Mouse (Mus musculus) lung, embryonic 14.5 days (tissue): ENCODE measurements around the gene Tuba8. TPM values are rescaled to one million over a fixed set of nuclear protein-coding genes. Genes with fewer than 3 reads are reported as not detected.

Experiments used
- ATAC-seq: fragments of 200-750 bp; cut with Nextera tagmentation; 2 replicates; pipeline ENCODE4 v1.8.0; 2017; ENCODE audit warnings: mild to moderate bottlenecking, moderate TSS enrichment, moderate library complexity; ENCODE audit not compliant: insufficient read depth
- DNase-seq: peaks from one replicate; pipeline ENCODE4 v3.0.0-alpha.2; 2015
- H3K27ac ChIP-seq: fragments of 300-500 bp; sonication (generic); 2 replicates; pipeline ENCODE4 v1.5.1; 2014; ENCODE audit warnings: low read depth, mild to moderate bottlenecking, moderate library complexity
- H3K27me3 ChIP-seq: fragments of 300-500 bp; sonication (generic); 2 replicates; pipeline ENCODE4 v1.6.1; 2014; ENCODE audit warnings: low read length, control low read depth; ENCODE audit not compliant: insufficient read depth
- H3K36me3 ChIP-seq: fragments of 300-500 bp; sonication (generic); 2 replicates; pipeline ENCODE4 v1.6.1; 2014; ENCODE audit warnings: control low read depth; ENCODE audit not compliant: insufficient read depth
- H3K4me1 ChIP-seq: fragments of 300-500 bp; sonication (generic); 2 replicates; pipeline ENCODE4 v1.6.1; 2014; ENCODE audit warnings: antibody characterized with exemption, control low read depth; ENCODE audit not compliant: insufficient read depth
- H3K4me2 ChIP-seq: fragments of 300-500 bp; sonication (generic); 2 replicates; pipeline ENCODE4 v1.6.1; 2014; ENCODE audit warnings: mild to moderate bottlenecking
- H3K4me3 ChIP-seq: fragments of 300-500 bp; sonication (generic); 2 replicates; pipeline ENCODE4 v1.5.1; 2014; ENCODE audit warnings: low read depth, low read length
- H3K9ac ChIP-seq: fragments of 300-500 bp; sonication (generic); 2 replicates; pipeline ENCODE4 v1.6.1; 2014
- H3K9me3 ChIP-seq: fragments of 300-500 bp; sonication (generic); 2 replicates; pipeline ENCODE4 v1.6.1; 2016; ENCODE audit warnings: low read depth, low read length, control low read depth
- CTCF ChIP-seq: IDR thresholded peaks from 2 replicates; pipeline ENCODE4 v1.5.1; 2016; ENCODE audit warnings: antibody characterized with exemption, low read depth
- WGBS: fragments of 180-500 bp; shearing (Covaris S2); extraction: QIAGEN DNeasy Blood & Tissue Kit; methylation state at CpG from one replicate; pipeline ENCODE4 v1.1.7; 2014; 5-methylcytosine and 5-hydroxymethylcytosine counted together
- polyA plus RNA-seq: library from polyadenylated mRNA; unstranded; fragments of >200 nt; fragmentation: Nextera tagmentation; extraction: Ambion mirVana; gene quantifications from 2 replicates; pipeline ENCODE4 v1.2.1, GENCODE M21; 2014

Gene Tuba8
- polyA plus RNA-seq, 1 experiment from 2014 or later, result 2.1 TPM

- H3K4me2 ChIP-seq, result no peak overlapping the region
Observed at GRCm38 (mm10) chr6:121176011-121176730, 34.3 kb upstream of the Tuba8 start.

GRCm38 (mm10) chr6:121176731-121177098 lies 33.8 kb upstream of the Tuba8 start:
- Histone ChIP-seq H3K4me1 (0 out of 2 replicates have a peak, but pooled peaks cover 4% of the 10 kb centered on the region), H3K27me3 (no peaks in the 10 kb centered on the region), H3K9me3 (no peaks in the 10 kb centered on the region), H3K27ac (no peak overlapping the region), H3K9ac (no peak overlapping the region), H3K36me3 (no peaks in the 10 kb centered on the region), H3K4me2 (no peak overlapping the region), H3K4me3 (no peak overlapping the region)
- 64% methylated on average over 4 of the region's 4 CpGs for WGBS
- ATAC-seq (no peak), DNase-seq (no peak)
- TF ChIP-seq CTCF, result no peak

More at GRCm38 (mm10) chr6:121176011-121176730, 34.3 kb upstream of the Tuba8 start:
- H3K36me3 ChIP-seq, result no peaks in the 10 kb centered on the region
- TF ChIP-seq CTCF, result no peak
- 0 out of 2 replicates have a peak, but pooled peaks cover 4% of the 10 kb centered on the region for H3K4me1 ChIP-seq
- DNase-seq, result no peak
- WGBS, result 44% methylated on average over 14 of the region's 14 CpGs
- no peak overlapping the region for H3K4me3 ChIP-seq
- no peak for ATAC-seq
- H3K27me3 ChIP-seq, result no peaks in the 10 kb centered on the region
- no peak overlapping the region for H3K9ac ChIP-seq
- no peak overlapping the region for H3K27ac ChIP-seq
- H3K9me3 ChIP-seq, result no peaks in the 10 kb centered on the region

- 84% methylated on average over 7 of the region's 7 CpGs for WGBS
- H3K9me3 ChIP-seq, result no peaks in the 10 kb centered on the region
- H3K9ac ChIP-seq, result no peak overlapping the region
- no peaks in the 10 kb centered on the region for H3K36me3 ChIP-seq
- H3K4me2 ChIP-seq, result no peak overlapping the region
- no peak for TF ChIP-seq CTCF
- no peak overlapping the region for H3K4me3 ChIP-seq
- 0 out of 2 replicates have a peak, but pooled peaks cover 4% of the 10 kb centered on the region for H3K4me1 ChIP-seq
- DNase-seq, result no peak
- no peak for ATAC-seq
- no peaks in the 10 kb centered on the region for H3K27me3 ChIP-seq
- no peak overlapping the region for H3K27ac ChIP-seq
Observed at GRCm38 (mm10) chr6:121177118-121177708, 33.3 kb upstream of the Tuba8 start.

- H3K36me3 ChIP-seq, result no peaks in the 10 kb centered on the region
- H3K27ac ChIP-seq, result no peak overlapping the region
- H3K9me3 ChIP-seq, result no peaks in the 10 kb centered on the region
- no peaks in the 10 kb centered on the region for H3K27me3 ChIP-seq
- TF ChIP-seq CTCF, result peak; percentile 78
- DNase-seq, result peak; percentile 92
- no peak overlapping the region for H3K9ac ChIP-seq
- no peak overlapping the region for H3K4me2 ChIP-seq
- WGBS, result 60% methylated on average over 7 of the region's 7 CpGs
- no peak overlapping the region for H3K4me3 ChIP-seq
- 0 out of 2 replicates have a peak, but pooled peaks cover 4% of the 10 kb centered on the region for H3K4me1 ChIP-seq
- no peak for ATAC-seq
Observed at GRCm38 (mm10) chr6:121178700-121179358, 31.7 kb upstream of the Tuba8 start.

GRCm38 (mm10) chr6:121179846-121180245 lies 30.6 kb upstream of the Tuba8 start:
- H3K27ac ChIP-seq, result no peak overlapping the region
- no peak overlapping the region for H3K9ac ChIP-seq
- H3K36me3 ChIP-seq, result no peaks in the 10 kb centered on the region
- H3K9me3 ChIP-seq, result no peaks in the 10 kb centered on the region
- TF ChIP-seq CTCF, result no peak
- 0 out of 2 replicates have a peak, but pooled peaks cover 4% of the 10 kb centered on the region for H3K4me1 ChIP-seq
- DNase-seq (no peak), ATAC-seq (no peak)
- no peaks in the 10 kb centered on the region for H3K27me3 ChIP-seq
- H3K4me2 ChIP-seq, result no peak overlapping the region
- H3K4me3 ChIP-seq, result no peak overlapping the region
- WGBS, result 55% methylated on average over 7 of the region's 7 CpGs

GRCm38 (mm10) chr6:121183414-121184173 lies 26.9 kb upstream of the Tuba8 start, which contains the start of gene Pex26:
TSS of gene Pex26 (plus strand) at chr6:121183667.
- WGBS, result 1% methylated on average over 32 of the region's 32 CpGs
- Histone ChIP-seq H3K4me3 (peak within 1 kb of the TSS; percentile 65), H3K9ac (peak within 1 kb of the TSS; percentile 58), H3K9me3 (no peaks in the 10 kb centered on the region), H3K27ac (peak within 1 kb of the TSS; percentile 83), H3K36me3 (peaks cover 22% of the 10 kb centered on the region; the same call in 1 of the 2 replicates), H3K4me2 (peak within 1 kb of the TSS; percentile 97), H3K4me1 (no peaks in the 10 kb centered on the region), H3K27me3 (no peaks in the 10 kb centered on the region)
- no peak for TF ChIP-seq CTCF
- peak; percentile 85 for ATAC-seq
- DNase-seq, result peak; percentile 96
